Mouse (Mus musculus): ENCODE results near the gene Lysmd1.

- no peak for TF ChIP-seq CTCF (IDR thresholded peaks at IDR 0.05; ENCODE audit: borderline replicate concordance, extremely low read depth, insufficient read depth, insufficient read length)
- no peak for TF ChIP-seq POLR2A (IDR thresholded peaks at IDR 0.05; ENCODE audit: borderline replicate concordance, extremely low read depth, insufficient read depth, insufficient read length, poor library complexity, severe bottlenecking)
Measured at GRCm38 (mm10) chr3:95088071-95088470, 45.8 kb upstream of the Lysmd1 start.

Data from brain, embryonic 14.5 days (tissue).